Mouse (Mus musculus) heart, embryonic 11.5 days (tissue): ENCODE measurements at regions not wholly inside any gene's neighbourhood (a gene's known extent, or its start where the extent isn't known, plus 50 kb on each side); places are given as distances from the start of the nearest gene placed in this dataset.

Experiments
- ATAC-seq: fragments of 200-750 bp; cut with Nextera tagmentation; replicated peaks from 2 replicates; pipeline ENCODE4 v1.8.0; 2017; ENCODE audit warnings: moderate library complexity; ENCODE audit not compliant: insufficient number of reproducible peaks, low FRiP score, low TSS enrichment
- H3K27ac ChIP-seq: fragments of 300-500 bp; sonication (generic); 2 replicates; pipeline ENCODE4 v1.5.1; 2014; ENCODE audit warnings: mild to moderate bottlenecking, low read depth, low read length
- H3K27me3 ChIP-seq: fragments of 300-500 bp; sonication (generic); 2 replicates; pipeline ENCODE4 v1.6.1; 2014; ENCODE audit warnings: mild to moderate bottlenecking, low read length, mixed read lengths; ENCODE audit not compliant: control insufficient read depth, insufficient read depth
- H3K36me3 ChIP-seq: fragments of 300-500 bp; sonication (generic); 2 replicates; pipeline ENCODE4 v1.6.1; 2014; ENCODE audit warnings: mild to moderate bottlenecking, low read length, moderate library complexity, mixed read lengths; ENCODE audit not compliant: control insufficient read depth, insufficient read depth
- H3K4me1 ChIP-seq: fragments of 300-500 bp; sonication (generic); 2 replicates; pipeline ENCODE4 v1.6.1; 2014; ENCODE audit warnings: low read length; ENCODE audit not compliant: control insufficient read depth, insufficient read depth
- H3K4me2 ChIP-seq: fragments of 300-500 bp; sonication (generic); 2 replicates; pipeline ENCODE4 v1.6.1; 2014; ENCODE audit warnings: mild to moderate bottlenecking, moderate library complexity
- H3K4me3 ChIP-seq: fragments of 300-500 bp; sonication (generic); 2 replicates; pipeline ENCODE4 v1.5.1; 2014; ENCODE audit warnings: low read depth, low read length
- H3K9ac ChIP-seq: fragments of 300-500 bp; sonication (generic); 2 replicates; pipeline ENCODE4 v1.6.1; 2014; ENCODE audit warnings: mild to moderate bottlenecking, low read depth, low read length, moderate library complexity
- H3K9me3 ChIP-seq: fragments of 300-500 bp; sonication (generic); replicated peaks from 2 replicates; pipeline ENCODE4 v1.6.1; 2016; ENCODE audit warnings: low read length; ENCODE audit not compliant: control insufficient read depth
- WGBS: fragments of 180-500 bp; shearing (Covaris S2); extraction: QIAGEN DNeasy Blood & Tissue Kit; methylation state at CpG from one replicate; pipeline ENCODE4 v1.1.7; 2014; ENCODE audit not compliant: insufficient replicate concordance; 5-methylcytosine and 5-hydroxymethylcytosine counted together

GRCm38 (mm10) chr1:77174801-77175200 lies 340.1 kb downstream of the Epha4 start:
- WGBS, result 76% methylated on average over 4 of the region's 4 CpGs
- ATAC-seq, result no peak
- Histone ChIP-seq H3K27me3 (no peaks in the 10 kb centered on the region), H3K9ac (no peak overlapping the region), H3K9me3 (no peaks in the 10 kb centered on the region), H3K36me3 (no peaks in the 10 kb centered on the region), H3K4me2 (no peak overlapping the region), H3K4me3 (no peak overlapping the region), H3K27ac (no peak overlapping the region), H3K4me1 (no peaks in the 10 kb centered on the region)

GRCm38 (mm10) chr1:77175214-77175613 lies 339.7 kb downstream of the Epha4 start:
- Histone ChIP-seq H3K4me2 (no peak overlapping the region), H3K4me1 (no peaks in the 10 kb centered on the region), H3K9me3 (no peaks in the 10 kb centered on the region), H3K27ac (no peak overlapping the region), H3K27me3 (no peaks in the 10 kb centered on the region), H3K9ac (no peak overlapping the region), H3K36me3 (no peaks in the 10 kb centered on the region), H3K4me3 (no peak overlapping the region)
- WGBS, result 61% methylated on average over 3 of the region's 3 CpGs
- no peak for ATAC-seq

GRCm38 (mm10) chr1:77176516-77176915 lies 338.4 kb downstream of the Epha4 start:
- H3K27ac ChIP-seq, result no peak overlapping the region
- no peak for ATAC-seq
- no peak overlapping the region for H3K9ac ChIP-seq
- no peaks in the 10 kb centered on the region for H3K4me1 ChIP-seq
- H3K4me2 ChIP-seq, result no peak overlapping the region
- H3K9me3 ChIP-seq, result no peaks in the 10 kb centered on the region
- no peaks in the 10 kb centered on the region for H3K27me3 ChIP-seq
- H3K4me3 ChIP-seq, result no peak overlapping the region
- no peaks in the 10 kb centered on the region for H3K36me3 ChIP-seq
- 86% methylated on average over 2 of the region's 2 CpGs for WGBS

- 70% methylated on average over 2 of the region's 2 CpGs for WGBS
- Histone ChIP-seq H3K4me2 (no peak overlapping the region), H3K4me3 (no peak overlapping the region), H3K36me3 (no peaks in the 10 kb centered on the region), H3K9ac (no peak overlapping the region), H3K9me3 (no peaks in the 10 kb centered on the region), H3K27ac (no peak overlapping the region), H3K4me1 (no peaks in the 10 kb centered on the region), H3K27me3 (no peaks in the 10 kb centered on the region)
- no peak for ATAC-seq
These were observed 330.9 kb downstream of the Epha4 start for GRCm38 (mm10) chr1:77183965-77184364.

GRCm38 (mm10) chr1:77190141-77190540 lies 324.7 kb downstream of the Epha4 start:
- H3K27me3 ChIP-seq, result no peaks in the 10 kb centered on the region
- no peaks in the 10 kb centered on the region for H3K9me3 ChIP-seq
- no peak overlapping the region for H3K9ac ChIP-seq
- no peak overlapping the region for H3K4me3 ChIP-seq
- no peak for ATAC-seq
- H3K4me2 ChIP-seq, result no peak overlapping the region
- H3K4me1 ChIP-seq, result no peaks in the 10 kb centered on the region
- no peaks in the 10 kb centered on the region for H3K36me3 ChIP-seq
- H3K27ac ChIP-seq, result no peak overlapping the region
- 62% methylated on average over 3 of the region's 3 CpGs for WGBS

GRCm38 (mm10) chr1:77201321-77201917 lies 313.5 kb downstream of the Epha4 start:
- no peak overlapping the region for H3K4me3 ChIP-seq
- H3K4me1 ChIP-seq, result no peaks in the 10 kb centered on the region
- H3K27ac ChIP-seq, result no peak overlapping the region
- H3K9me3 ChIP-seq, result 0 out of 2 replicates have a peak, but pooled peaks cover 2% of the 10 kb centered on the region
- no peak for ATAC-seq
- no peak overlapping the region for H3K4me2 ChIP-seq
- H3K36me3 ChIP-seq, result no peaks in the 10 kb centered on the region
- no peak overlapping the region for H3K9ac ChIP-seq
- WGBS, result 70% methylated on average over 3 of the region's 3 CpGs
- no peaks in the 10 kb centered on the region for H3K27me3 ChIP-seq

GRCm38 (mm10) chr1:77202948-77203347 lies 311.9 kb downstream of the Epha4 start:
- H3K9ac ChIP-seq, result no peak overlapping the region

GRCm38 (mm10) chr1:77206535-77206934 lies 308.4 kb downstream of the Epha4 start:
- H3K4me3 ChIP-seq, result no peak overlapping the region
- no peak for ATAC-seq
- H3K36me3 ChIP-seq, result no peaks in the 10 kb centered on the region
- no peak overlapping the region for H3K4me2 ChIP-seq
- no peak overlapping the region for H3K27ac ChIP-seq
- no peaks in the 10 kb centered on the region for H3K9me3 ChIP-seq
- WGBS, result 94% methylated on average over 1 of the region's 1 CpGs
- H3K9ac ChIP-seq, result no peak overlapping the region
- no peaks in the 10 kb centered on the region for H3K4me1 ChIP-seq
- H3K27me3 ChIP-seq, result no peaks in the 10 kb centered on the region

More at GRCm38 (mm10) chr1:77202948-77203347, 311.9 kb downstream of the Epha4 start:
- ATAC-seq, result no peak
- 0 out of 2 replicates have a peak, but pooled peaks cover 2% of the 10 kb centered on the region for H3K9me3 ChIP-seq
- WGBS, result 78% methylated on average over 4 of the region's 4 CpGs
- H3K36me3 ChIP-seq, result no peaks in the 10 kb centered on the region
- no peaks in the 10 kb centered on the region for H3K4me1 ChIP-seq
- no peak overlapping the region for H3K4me3 ChIP-seq
- no peaks in the 10 kb centered on the region for H3K27me3 ChIP-seq
- H3K27ac ChIP-seq, result no peak overlapping the region
- H3K4me2 ChIP-seq, result no peak overlapping the region

GRCm38 (mm10) chr1:77209395-77209794 lies 305.5 kb downstream of the Epha4 start:
- 81% methylated on average over 3 of the region's 3 CpGs for WGBS
- Histone ChIP-seq H3K27ac (no peak overlapping the region), H3K4me1 (no peaks in the 10 kb centered on the region), H3K36me3 (no peaks in the 10 kb centered on the region), H3K4me2 (no peak overlapping the region), H3K4me3 (no peak overlapping the region), H3K9me3 (no peaks in the 10 kb centered on the region), H3K27me3 (no peaks in the 10 kb centered on the region), H3K9ac (no peak overlapping the region)
- ATAC-seq, result no peak
